Mouse (Mus musculus) lung, postnatal 0 days (tissue): ENCODE results near the gene Ttyh2. TPM values are rescaled to one million over a fixed set of nuclear protein-coding genes. Genes with fewer than 3 reads are reported as not detected.
A peak's percentile ranks its signal among the peaks of the same experiment; 100 is the strongest.

Experiments
- ATAC-seq: fragments of 200-750 bp; cut with Nextera tagmentation; 2 replicates; pipeline ENCODE4 v1.8.0; 2017; ENCODE audit warnings: moderate library complexity
- DNase-seq: peaks from one replicate; pipeline ENCODE4 v3.0.0-alpha.2; 2016; ENCODE audit warnings: low spot score
- H3K27ac ChIP-seq: fragments of 300-500 bp; sonication (generic); 2 replicates; pipeline ENCODE4 v1.5.1; 2014; ENCODE audit warnings: antibody characterized with exemption, mild to moderate bottlenecking, low read length, mixed read lengths
- H3K27me3 ChIP-seq: fragments of 300-500 bp; sonication (generic); replicated peaks from 2 replicates; pipeline ENCODE4 v1.6.1; 2014; ENCODE audit warnings: low read length, mixed read lengths; ENCODE audit not compliant: insufficient read depth
- H3K36me3 ChIP-seq: fragments of 300-500 bp; sonication (generic); 2 replicates; pipeline ENCODE4 v1.6.1; 2014; ENCODE audit warnings: low read length, mixed read lengths; ENCODE audit not compliant: insufficient read depth
- H3K4me1 ChIP-seq: fragments of 300-500 bp; sonication (generic); 2 replicates; pipeline ENCODE4 v1.6.1; 2014; ENCODE audit warnings: antibody characterized with exemption, low read depth, low read length, mixed read lengths; ENCODE audit not compliant: insufficient read depth
- H3K4me2 ChIP-seq: fragments of 300-500 bp; sonication (generic); replicated peaks from 2 replicates; pipeline ENCODE4 v1.6.1; 2014; ENCODE audit warnings: low read depth, mild to moderate bottlenecking, low read length, moderate library complexity, mixed read lengths
- H3K4me3 ChIP-seq: fragments of 300-500 bp; sonication (generic); 2 replicates; pipeline ENCODE4 v1.5.1; 2014; ENCODE audit warnings: low read depth, low read length
- H3K9ac ChIP-seq: fragments of 300-500 bp; sonication (generic); replicated peaks from 2 replicates; pipeline ENCODE4 v1.6.1; 2014; ENCODE audit warnings: low read depth, mild to moderate bottlenecking
- H3K9me3 ChIP-seq: fragments of 300-500 bp; sonication (generic); 2 replicates; pipeline ENCODE4 v1.6.1; 2016; ENCODE audit warnings: low read length, mixed read lengths
- CTCF ChIP-seq: IDR thresholded peaks from 2 replicates; pipeline ENCODE4 v1.5.1; 2016; ENCODE audit warnings: antibody characterized with exemption, mild to moderate bottlenecking
- EP300 ChIP-seq: IDR thresholded peaks from 2 replicates; pipeline ENCODE4 v1.6.1; 2016; ENCODE audit warnings: antibody characterized with exemption, mild to moderate bottlenecking, control low read depth
- WGBS: fragments of 180-500 bp; shearing (Covaris S2); extraction: QIAGEN DNeasy Blood & Tissue Kit; methylation state at CpG from one replicate; pipeline ENCODE4 v1.1.7; 2014; 5-methylcytosine and 5-hydroxymethylcytosine counted together
- polyA plus RNA-seq: library from polyadenylated mRNA; unstranded; fragments of >200 nt; fragmentation: Nextera tagmentation; extraction: Ambion mirVana; gene quantifications from 2 replicates; pipeline ENCODE4 v1.2.1, GENCODE M21; 2015

Gene Ttyh2
- polyA plus RNA-seq, 1 experiment from 2014 or later, result 22.3 TPM

GRCm38 (mm10) chr11:114655350-114656008 lies 19.8 kb upstream of the Ttyh2 start:
- TF ChIP-seq CTCF, result no peak
- no peak for TF ChIP-seq EP300
- DNase-seq (no peak), ATAC-seq (no peak)
- Histone ChIP-seq H3K9me3 (no peaks in the 10 kb centered on the region), H3K36me3 (no peaks in the 10 kb centered on the region), H3K4me1 (no peaks in the 10 kb centered on the region), H3K27me3 (no peaks in the 10 kb centered on the region), H3K9ac (no peak overlapping the region), H3K4me2 (no peak overlapping the region), H3K4me3 (no peak overlapping the region), H3K27ac (no peak overlapping the region)
- 68% methylated on average over 7 of the region's 7 CpGs for WGBS

- Histone ChIP-seq H3K36me3 (no peaks in the 10 kb centered on the region), H3K4me2 (no peak overlapping the region), H3K9me3 (no peaks in the 10 kb centered on the region), H3K27ac (no peak overlapping the region), H3K9ac (no peak overlapping the region), H3K27me3 (no peaks in the 10 kb centered on the region), H3K4me3 (no peak overlapping the region), H3K4me1 (no peaks in the 10 kb centered on the region)
- WGBS, result 18% methylated on average over 23 of the region's 27 CpGs
- ATAC-seq (no peak), DNase-seq (no peak)
- TF ChIP-seq EP300 (no peak), CTCF (no peak)
Observed at GRCm38 (mm10) chr11:114656994-114657644, 18.1 kb upstream of the Ttyh2 start.

- 11% methylated on average over 7 of the region's 7 CpGs for WGBS
- H3K36me3 ChIP-seq, result no peaks in the 10 kb centered on the region
- TF ChIP-seq EP300, result no peak
- TF ChIP-seq CTCF, result peak; percentile 74
- ATAC-seq (peak; percentile 72), DNase-seq (peak; percentile 62)
- no peak overlapping the region for H3K4me2 ChIP-seq
- no peaks in the 10 kb centered on the region for H3K4me1 ChIP-seq
- H3K9me3 ChIP-seq, result no peaks in the 10 kb centered on the region
- H3K9ac ChIP-seq, result no peak overlapping the region
- no peak overlapping the region for H3K4me3 ChIP-seq
- H3K27ac ChIP-seq, result no peak overlapping the region
- H3K27me3 ChIP-seq, result no peaks in the 10 kb centered on the region
Observed at GRCm38 (mm10) chr11:114657737-114658136, 17.5 kb upstream of the Ttyh2 start.

- DNase-seq, result no peak
- Histone ChIP-seq H3K4me2 (no peak overlapping the region), H3K27ac (no peak overlapping the region), H3K9me3 (no peaks in the 10 kb centered on the region), H3K36me3 (no peaks in the 10 kb centered on the region), H3K4me1 (no peaks in the 10 kb centered on the region), H3K4me3 (no peak overlapping the region), H3K9ac (no peak overlapping the region), H3K27me3 (no peaks in the 10 kb centered on the region)
- WGBS, result 85% methylated on average over 13 of the region's 14 CpGs
- TF ChIP-seq CTCF (no peak), EP300 (no peak)
- ATAC-seq, result no peak
Observed at GRCm38 (mm10) chr11:114662161-114662560, 13.1 kb upstream of the Ttyh2 start.

- no peak overlapping the region for H3K27ac ChIP-seq
- no peaks in the 10 kb centered on the region for H3K27me3 ChIP-seq
- no peaks in the 10 kb centered on the region for H3K4me1 ChIP-seq
- H3K9me3 ChIP-seq, result no peaks in the 10 kb centered on the region
- no peak overlapping the region for H3K9ac ChIP-seq
- 34% methylated on average over 6 of the region's 6 CpGs for WGBS
- peak; percentile 79 for TF ChIP-seq CTCF
- no peak for TF ChIP-seq EP300
- DNase-seq (peak; percentile 52), ATAC-seq (no peak)
- no peak overlapping the region for H3K4me2 ChIP-seq
- no peaks in the 10 kb centered on the region for H3K36me3 ChIP-seq
- H3K4me3 ChIP-seq, result no peak overlapping the region
Observed at GRCm38 (mm10) chr11:114662746-114663362, 12.4 kb upstream of the Ttyh2 start.

GRCm38 (mm10) chr11:114664164-114664563 lies 11.1 kb upstream of the Ttyh2 start:
- Histone ChIP-seq H3K4me2 (no peak overlapping the region), H3K4me3 (no peak overlapping the region), H3K9me3 (no peaks in the 10 kb centered on the region), H3K27ac (no peak overlapping the region), H3K36me3 (no peaks in the 10 kb centered on the region), H3K4me1 (no peaks in the 10 kb centered on the region; the same call in 1 of the 2 replicates), H3K9ac (no peak overlapping the region), H3K27me3 (no peaks in the 10 kb centered on the region)
- whole genome bisulfite sequencing, result 62% methylated on average over 7 of the region's 7 CpGs
- TF ChIP-seq EP300 (no peak), CTCF (no peak)
- ATAC-seq (no peak), DNase-seq (no peak)
